Mouse (Mus musculus): ENCODE measurements around the gene Usp8.

Gene Usp8

DNA sequence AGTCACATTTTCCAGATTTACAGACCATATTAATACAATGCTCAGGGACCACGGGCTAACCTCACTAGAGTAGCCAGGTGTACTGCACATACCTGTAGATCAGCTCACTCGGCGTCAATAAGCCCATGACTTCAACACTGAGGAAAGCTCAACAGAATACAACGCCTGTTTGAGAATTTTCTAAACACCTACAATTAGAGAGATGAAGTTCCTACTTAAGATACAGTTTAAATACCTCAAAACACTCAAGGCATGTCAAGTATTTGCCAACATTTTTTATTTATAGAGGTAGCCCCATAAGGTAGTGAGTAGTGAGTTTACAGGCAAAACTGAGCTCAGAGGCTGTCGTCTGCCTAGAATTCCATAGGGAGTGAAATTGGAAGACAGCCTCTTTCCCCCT, 36.3 kb downstream of the Usp8 start:
- no peak for DNase-seq (ENCODE audit: low spot score)

DNA sequence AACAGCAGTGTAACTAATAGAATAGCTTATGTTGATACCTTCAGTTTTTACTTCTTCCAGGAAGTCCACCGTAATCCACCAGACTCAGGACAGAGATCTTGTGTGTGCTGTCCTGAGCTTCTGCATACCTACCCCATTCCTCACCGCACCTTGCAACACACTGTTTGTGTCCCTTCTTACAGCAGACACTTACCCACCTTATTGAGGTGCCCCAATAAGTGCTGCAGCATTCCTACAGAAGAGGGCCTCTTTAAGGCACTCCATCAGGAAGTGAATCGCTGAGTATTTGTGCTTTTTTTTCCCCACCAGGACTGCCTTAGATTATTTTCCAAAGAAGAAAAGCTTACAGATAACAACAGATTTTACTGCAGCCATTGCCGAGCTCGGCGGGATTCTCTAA, 48.5 kb downstream of the Usp8 start:
- DNase-seq (ENCODE audit: low spot score), result no peak

DNA sequence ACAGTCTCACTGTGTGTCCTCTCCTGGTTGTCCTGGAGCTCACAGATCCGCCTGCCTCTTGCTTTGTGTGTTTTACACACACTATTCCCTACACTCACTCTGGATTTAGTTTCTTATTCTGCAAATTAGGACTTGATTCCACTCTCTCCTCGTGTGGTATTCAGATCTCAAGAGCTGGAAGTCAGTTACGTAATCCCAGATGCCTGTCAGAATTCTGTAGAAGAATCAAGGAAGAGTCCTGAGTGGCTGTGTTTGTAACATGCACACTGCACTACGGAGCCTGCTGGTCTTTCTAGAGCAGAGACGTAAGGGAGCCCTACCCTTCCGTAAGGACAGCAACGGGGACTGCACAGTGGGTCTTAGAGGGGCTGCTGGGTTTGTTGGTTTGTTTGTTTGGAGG, 52.2 kb downstream of the Usp8 start:
- no peak for DNase-seq (ENCODE audit: low spot score)

DNA sequence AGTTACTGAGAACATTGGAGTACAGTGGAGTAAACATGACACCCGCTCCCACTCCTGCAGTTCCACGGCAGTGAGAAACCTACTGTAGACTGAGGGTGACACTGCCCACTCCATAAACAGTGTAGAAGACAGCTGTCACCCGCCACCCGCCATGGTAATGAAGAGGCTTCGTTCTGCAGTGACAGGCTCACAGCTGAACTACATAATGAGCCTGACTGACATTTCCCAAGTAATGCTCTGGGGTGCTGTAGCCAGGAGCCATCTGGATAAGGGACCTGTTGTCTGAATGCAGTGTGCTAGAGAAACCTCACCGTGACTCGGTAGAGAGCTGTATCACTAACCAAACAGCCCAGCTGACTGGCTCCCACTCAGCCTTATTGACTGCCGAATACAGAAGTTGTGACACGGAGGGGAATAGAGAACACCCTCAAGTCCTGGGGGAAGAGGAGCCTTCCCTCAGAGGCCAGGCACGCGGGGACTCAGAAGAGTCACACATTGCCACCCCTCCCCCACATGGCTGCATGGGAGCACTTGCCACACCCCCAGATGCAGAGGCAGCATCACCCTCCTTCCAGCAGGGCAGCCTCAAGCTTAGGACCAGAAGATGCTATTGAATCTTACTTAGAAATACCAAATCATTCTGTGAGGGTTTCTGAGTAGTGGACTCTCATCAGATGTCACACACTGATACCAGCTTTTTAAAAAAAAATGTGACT, 58.9 kb downstream of the Usp8 start:
- DNase-seq (ENCODE audit: low spot score), result no peak

DNA sequence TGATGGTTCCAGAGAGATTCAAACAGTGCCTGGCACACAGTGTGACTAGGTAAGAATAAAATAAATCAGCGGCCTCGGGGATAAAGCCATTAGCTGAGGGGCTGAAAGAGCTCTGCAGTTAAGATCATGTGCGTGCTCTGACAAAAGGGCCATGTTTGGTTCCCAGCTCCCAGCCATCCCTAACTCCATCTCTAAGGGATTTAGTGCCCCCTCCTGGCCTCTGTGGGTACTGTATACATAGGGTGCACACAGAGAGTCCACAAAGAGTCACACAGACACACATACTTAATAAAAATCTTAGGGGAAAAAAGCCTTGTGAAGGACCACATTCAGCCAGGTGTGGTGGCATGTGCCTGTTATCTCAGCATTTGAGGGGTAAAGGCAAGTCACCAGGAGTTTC, 60.5 kb downstream of the Usp8 start:
- no peak for DNase-seq (ENCODE audit: low spot score)

DNA sequence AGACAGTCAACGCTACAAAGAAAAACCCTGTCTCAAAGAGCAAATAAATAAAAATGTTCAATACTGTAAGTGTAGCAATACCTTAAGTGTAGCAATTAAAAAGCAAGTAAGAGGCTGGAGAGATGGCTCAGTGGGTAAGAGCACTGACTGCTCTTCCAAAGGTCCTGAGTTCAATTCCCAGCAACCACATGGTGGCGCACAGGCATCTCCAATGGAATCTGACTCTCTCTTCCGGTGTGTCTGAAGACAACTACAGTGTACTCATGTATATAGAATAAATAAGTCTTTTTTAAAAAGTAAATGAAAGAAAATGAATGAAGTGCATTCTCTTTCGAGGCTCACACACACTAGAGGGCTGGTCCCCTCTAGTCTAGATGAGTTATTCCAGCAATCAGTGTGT, 61.1 kb downstream of the Usp8 start:
- no peak for DNase-seq (ENCODE audit: low spot score)

DNA sequence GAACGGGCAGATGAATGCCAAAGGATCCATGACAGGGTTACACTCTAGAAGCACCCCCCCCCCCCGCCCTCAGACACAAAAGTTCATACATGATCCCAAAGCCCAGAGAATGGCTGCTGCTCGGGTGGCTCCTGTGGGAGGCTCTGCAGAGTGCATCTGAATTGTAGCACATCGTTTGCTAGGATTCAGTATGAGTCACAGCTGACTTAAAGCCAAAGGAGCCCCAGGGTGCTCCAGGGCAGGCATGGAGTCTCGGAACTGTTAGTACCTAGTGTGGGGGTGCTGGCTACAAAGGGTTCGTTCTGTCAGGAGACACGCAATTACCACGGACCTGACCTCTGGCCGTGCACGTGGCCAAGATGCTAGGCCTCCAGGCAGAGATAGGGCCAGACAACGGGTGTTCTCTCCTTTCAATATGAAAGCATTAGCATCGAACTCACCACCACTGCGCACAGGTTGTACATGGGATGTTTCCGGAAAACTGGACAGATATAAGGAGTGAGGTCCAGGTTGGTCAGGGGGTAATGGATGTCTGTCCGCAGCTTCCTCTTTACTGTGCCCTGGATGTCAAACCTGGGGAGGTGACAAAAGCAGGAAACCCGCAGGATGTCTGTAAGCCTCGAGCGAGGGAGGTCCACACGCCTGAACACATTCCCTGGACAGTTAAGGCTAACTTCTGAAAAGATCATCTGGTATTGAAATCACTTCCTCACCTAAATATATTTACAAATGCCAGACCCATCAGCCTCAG, 62.5 kb downstream of the Usp8 start:
- DNase-seq (ENCODE audit: low spot score), result no peak

DNA sequence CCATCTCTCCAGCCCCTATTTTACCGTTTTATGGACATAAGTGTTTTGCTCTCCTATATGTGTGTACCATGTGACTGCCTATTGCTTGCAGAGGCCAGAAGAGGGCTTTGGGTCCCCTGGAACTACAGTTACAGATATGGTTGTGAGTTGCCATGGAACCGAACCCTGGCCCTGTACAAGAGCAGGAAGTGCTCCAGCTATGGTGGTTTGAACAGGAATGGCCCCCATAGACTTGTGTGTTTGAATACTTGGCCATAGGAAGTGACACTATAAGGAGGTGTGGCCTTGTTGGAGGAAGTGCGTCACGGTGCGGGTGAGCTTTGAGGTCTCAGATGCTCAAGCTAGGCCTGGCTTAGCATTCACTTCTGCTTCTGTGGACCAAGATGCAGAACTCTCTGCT, 65.1 kb downstream of the Usp8 start:
- no peak for DNase-seq (ENCODE audit: low spot score)

DNA sequence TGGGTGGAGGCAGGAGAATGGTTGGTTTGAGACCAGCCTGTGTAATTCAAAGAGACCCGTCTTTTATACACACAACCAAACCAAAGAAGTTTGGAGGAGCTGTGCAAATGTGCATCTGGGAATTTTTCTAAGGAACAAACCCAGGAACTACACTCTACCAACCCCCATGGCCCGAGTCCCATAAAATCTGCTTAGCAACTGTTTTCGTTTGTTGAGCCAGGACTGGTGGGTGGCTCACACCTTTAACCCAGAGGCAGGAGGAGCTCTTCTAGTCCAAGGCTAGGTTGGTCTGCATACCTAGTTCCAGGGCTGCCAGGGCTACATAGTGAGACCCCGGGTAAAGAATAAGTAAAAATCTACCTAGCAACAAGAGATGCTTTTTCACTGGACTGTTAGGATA, 68.8 kb downstream of the Usp8 start:
- no peak for DNase-seq (ENCODE audit: low spot score)

DNA sequence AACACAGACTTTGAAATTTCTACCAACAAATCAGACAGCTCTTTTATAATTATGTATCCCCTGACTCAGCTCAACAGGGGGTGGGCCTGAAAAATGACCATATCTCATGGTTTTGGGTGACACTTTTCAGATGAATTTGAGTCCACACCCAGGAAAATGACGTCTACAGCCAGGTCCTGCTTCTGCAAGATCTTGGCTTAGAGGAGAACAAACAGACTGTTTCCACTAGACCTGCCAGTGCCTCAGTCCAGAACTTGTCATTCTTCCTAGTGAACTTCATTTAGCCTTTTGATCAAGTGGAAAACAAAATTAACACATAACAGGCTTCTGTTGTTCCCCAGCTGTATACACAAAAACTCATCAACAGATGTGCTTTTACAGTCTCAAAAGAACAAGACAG, 69.3 kb downstream of the Usp8 start:
- no peak for DNase-seq (ENCODE audit: low spot score)

DNA sequence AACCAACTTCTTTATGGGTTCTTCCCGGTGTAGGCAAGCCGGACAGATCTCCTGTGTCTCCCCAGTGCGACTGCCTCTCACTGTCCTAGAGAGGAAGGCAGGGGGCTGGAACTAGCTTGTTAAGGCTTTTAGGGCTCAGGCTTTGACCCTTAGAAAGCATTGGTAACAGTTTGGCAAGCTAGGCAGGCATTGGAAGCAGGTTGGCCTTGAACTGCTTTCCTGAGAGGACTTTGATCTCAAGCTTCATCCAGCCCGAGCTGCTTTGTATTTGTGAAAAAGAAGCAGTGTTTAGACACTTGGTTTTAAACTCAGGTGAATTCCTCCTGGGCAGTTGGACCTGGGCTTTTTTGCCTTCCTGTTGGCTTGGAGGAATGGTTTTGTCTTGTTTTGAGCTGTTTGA, 71.7 kb downstream of the Usp8 start:
- no peak for DNase-seq (ENCODE audit: low spot score)

DNA sequence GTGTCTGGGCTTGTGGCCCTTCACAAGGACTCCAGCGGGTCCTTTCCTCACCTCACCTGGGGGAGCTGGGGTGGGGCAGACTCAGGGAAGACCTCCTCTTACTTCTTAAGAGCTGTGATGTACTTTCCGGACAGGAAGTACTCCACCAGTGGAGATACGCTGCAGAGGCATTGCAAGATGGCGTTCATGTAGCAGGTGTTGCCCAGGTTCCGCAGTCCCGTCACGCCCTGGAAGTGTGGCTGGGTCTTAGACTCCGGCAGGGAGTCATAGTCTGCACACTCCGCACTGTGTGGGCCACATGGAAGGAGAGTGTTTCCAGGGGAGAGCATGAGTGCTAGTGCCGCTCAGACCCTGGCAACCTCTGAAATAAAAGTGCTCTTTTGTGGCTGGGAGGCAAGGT, 73.2 kb downstream of the Usp8 start:
- DNase-seq (ENCODE audit: low spot score), result no peak

DNA sequence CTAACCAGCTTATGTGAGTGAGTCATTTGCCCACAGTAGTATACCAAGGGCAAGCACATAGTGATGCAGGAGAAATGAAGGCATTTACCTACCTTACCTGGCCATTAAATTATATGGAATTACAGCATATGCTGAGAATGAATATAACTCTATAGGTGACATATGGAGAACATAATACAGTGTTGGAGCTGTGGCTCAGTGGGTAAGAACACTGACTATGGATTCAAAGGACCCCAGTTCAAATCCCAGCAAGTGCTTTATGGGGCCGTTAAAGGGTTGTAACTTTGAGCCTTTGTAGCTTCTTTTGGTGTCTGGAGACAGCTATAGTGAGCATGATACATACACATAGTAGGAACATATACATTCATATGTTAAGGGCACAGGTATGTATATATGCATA, 74.3 kb downstream of the Usp8 start:
- DNase-seq (ENCODE audit: low spot score), result no peak

DNA sequence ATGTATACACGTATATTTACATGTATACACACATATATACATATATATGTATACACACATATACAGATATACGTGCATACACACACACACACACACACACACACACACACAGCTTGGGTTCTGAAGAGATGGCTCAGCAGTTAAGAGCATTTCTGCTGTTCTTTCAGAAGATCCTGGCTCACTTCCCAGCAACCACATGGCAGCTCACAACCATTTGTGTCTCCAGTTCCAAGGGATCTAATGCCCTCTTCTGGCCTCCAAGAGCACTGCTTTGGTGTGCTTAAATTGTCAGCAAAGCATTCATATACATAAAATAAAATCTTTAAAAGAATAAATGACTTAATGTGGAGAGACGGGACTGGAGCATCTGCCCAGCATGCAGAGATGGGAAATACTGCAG, 75.3 kb downstream of the Usp8 start:
- DNase-seq (ENCODE audit: low spot score), result peak; percentile 52

DNA sequence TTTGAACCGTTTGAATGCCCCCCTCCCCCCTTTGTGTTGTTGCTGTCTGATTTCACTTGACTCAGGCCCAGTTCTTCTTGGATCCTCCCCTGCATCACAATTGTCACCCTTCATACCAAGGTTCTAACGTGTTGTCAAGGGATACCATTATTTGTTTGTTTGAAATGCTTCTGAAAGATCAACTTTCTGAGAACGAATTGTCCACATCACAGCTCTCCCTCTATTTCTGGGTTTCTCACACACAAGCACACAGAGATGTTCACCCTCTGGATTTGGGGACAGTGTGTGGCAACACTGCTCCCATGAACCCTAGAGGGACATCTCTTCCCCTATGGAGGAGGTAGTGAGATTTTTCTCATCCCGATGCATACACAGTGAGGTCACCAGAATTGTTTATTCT, 76.2 kb downstream of the Usp8 start, which contains the start of gene Usp50:
Gene Usp50 (minus strand): TSS at position 101 of the 400 bp plus-strand sequence.
- DNase-seq (ENCODE audit: low spot score), result no peak

DNA sequence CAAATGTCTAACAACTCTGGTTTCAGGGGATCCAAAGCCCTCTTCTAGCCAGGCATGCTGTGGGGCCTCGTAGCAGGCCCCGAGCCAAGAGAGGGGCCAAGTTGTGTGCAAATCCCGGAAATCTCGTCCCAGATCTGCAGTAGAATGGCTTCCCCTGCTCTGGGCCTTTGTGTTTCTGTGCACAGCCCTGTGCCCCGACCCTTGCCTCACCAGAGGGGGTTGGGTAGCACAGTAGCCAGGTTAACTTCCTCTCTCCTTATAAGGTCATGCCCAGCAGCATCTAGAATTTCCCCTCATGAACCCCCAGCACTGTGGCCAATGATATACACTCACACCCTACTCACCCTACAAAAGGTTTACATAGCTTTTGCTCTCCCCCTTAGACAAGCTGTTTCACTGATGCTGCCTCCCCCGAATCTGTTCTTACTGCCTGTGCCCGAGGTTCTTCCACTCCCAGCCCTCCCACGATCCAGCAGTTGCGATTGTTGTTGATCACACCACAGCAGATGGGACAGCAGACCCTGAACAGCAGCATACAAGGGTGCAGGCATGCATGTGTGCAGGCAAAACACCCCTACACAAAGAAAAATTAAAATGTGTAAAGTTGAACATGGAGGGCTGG, 80.7 kb downstream of the Usp8 start:
- no peak for DNase-seq (ENCODE audit: low spot score)

DNA sequence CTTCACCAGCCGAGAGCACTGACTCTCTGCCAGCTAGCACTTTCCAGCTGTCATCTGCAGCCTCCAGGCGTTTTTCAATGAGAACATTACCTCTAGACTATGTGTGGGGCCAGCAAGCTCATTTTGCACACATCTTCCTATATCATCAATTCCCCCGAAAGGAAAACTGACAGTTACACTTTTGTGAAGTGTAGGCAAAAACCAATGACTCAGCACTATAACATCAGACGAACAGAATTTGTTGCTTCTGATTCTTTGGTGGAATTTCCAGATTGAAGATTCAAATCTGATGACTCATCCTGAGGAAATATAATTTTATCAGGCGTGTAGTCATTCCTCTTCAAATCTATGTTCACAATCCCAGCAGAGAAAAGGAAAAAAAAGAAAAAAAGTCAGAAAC, 85.5 kb downstream of the Usp8 start:
- DNase-seq (ENCODE audit: low spot score), result no peak

DNA sequence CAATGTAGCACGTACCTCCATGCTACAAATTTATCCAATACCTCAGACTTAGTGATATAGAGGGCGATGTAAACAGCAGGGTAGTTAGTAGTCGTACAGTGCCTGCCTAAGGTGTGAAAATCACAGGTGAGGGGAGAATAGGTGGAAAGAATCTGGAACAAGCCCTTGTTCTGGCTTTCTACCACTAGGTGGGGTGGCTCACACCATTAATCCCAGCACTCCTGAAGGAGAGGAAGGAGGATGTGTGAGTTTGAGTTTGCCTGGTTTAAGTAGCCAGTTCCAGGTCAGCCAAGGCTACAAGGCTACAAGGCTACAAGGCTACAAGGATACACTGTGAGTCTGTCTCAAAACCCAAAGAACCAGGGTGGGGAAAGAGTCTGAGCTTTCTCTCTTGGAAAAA, 88.6 kb downstream of the Usp8 start:
- no peak for DNase-seq (ENCODE audit: low spot score)

DNA sequence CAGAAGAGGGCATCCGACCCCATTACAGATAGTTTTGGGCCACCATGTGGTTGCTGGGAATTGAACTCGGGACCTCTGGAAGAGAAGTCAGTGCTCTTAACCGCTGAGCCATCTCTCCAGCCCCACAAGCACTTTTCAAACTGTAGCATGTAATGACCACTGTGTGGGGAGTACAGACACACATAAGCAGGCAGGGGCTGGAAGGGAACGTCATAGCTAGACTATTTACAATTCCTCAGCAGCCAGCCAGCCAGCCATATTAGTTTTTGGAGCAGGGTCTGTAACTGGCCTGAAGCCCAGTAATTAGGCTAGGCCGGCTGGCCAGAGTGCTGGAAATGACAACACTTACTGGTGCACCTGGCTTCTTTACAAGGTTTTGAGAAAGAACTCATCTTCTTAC, 91.3 kb downstream of the Usp8 start:
- no peak for DNase-seq (ENCODE audit: low spot score)

DNA sequence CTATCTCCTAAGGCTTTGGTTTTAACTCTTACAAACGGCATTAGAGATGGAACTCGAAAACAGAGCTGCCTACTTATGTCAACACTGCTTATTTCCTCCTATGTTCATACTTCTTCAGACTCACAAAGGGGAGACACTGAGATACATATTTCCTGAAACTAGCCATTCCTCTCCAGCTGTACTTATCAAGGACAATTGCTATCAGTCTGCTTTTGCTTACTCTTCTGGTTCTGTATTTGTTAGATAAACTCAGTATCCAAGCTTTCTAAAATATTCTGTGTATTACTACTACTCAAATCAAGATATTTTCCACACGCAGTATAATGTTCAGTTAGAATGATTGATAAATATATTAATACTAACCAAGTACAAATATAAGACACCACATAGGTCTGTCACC, 94.9 kb downstream of the Usp8 start:
- DNase-seq (ENCODE audit: low spot score), result no peak

Measured in ovary, postnatal 14 days (tissue).